Mouse (Mus musculus) erythroblast, adult 5-6 weeks (primary cell): ENCODE data around the gene Mstn. TPM values are rescaled to one million over a fixed set of nuclear protein-coding genes. Genes with fewer than 3 reads are reported as not detected.

Experiments
- ATAC-seq: replicated peaks from 2 replicates; pipeline ENCODE4 v1.8.0; 2016; ENCODE audit warnings: moderate number of reproducible peaks, mild to moderate bottlenecking, moderate TSS enrichment, inconsistent platforms; ENCODE audit not compliant: poor library complexity, low FRiP score, severe bottlenecking
- total RNA-seq, 2 experiments: library from RNA; stranded (forward) in 1 of 2; stranded (reverse) in 1 of 2; fragments of 150-400 nt in 1 of 2; fragments of 200-764, 138-1000 nt in 1 of 2; gene quantifications; 2 replicates each; pipeline versions ENCODE4 v1.2.3 to v1.2.4; 2015 to 2017; ENCODE audit warnings: low replicate concordance in 2 of 2

The Mstn gene
- total RNA-seq, 2 experiments from 2014 or later, result not detected

DNA sequence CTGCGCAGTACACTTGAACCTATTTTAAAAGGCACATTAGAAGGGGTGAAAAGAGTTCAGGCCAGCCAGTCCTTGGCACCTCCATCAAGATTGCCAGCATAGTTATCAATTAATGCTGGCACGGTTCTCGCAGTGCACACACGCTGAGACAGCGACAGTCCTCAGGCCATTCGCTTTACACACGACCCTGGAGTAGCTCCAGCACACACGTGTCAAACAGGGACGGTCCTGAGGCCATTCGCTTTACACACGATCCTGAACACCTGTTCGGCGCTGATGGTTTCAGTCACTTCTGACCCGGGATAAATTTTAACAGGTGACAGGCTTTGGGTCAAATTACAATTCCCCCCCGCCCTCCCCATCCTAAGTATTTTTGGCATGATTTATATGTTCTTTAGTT lies 23.8 kb downstream of the Mstn start:
- no peak for ATAC-seq

- no peak for ATAC-seq
Observed at GRCm38 (mm10) chr1:53085991-53086390, 24.6 kb downstream of the Mstn start.

DNA sequence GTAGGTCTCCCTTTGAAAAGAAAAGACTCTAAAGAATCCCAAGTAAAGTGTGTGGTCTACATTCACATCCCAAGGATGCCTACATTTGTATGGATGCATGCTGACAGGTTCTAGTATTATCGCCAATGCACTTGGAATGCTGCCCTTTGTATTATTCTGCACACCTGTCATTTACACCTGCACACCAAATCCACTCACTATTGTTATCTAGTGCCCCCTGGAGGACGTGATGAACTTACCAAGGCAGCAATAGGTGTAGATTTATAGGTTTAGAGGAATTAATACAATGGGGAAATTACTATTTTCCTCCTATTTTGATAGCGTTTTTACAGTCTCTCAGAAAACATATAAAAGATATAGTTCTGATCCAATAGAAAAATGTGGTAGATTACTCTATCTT lies 31.7 kb downstream of the Mstn start:
- no peak for ATAC-seq

- no peak for ATAC-seq
Observed at GRCm38 (mm10) chr1:53110561-53110960, 49.1 kb downstream of the Mstn start.

Other genes with a start within 250 kb of the Mstn start
- 2.7 and 4.6 TPM in 2 replicates for gene Inpp1, start 244.0 kb upstream of the Mstn start, total RNA-seq (2015; ENCODE audit: low replicate concordance)
- gene Inpp1, start 244.0 kb upstream of the Mstn start, total RNA-seq (2017; ENCODE audit: low replicate concordance), result 5.2 and 6.5 TPM in 2 replicates
- 14.2 and 15.5 TPM in 2 replicates for gene Hibch, start 216.7 kb upstream of the Mstn start, total RNA-seq (2015; ENCODE audit: low replicate concordance)
- 16.9 and 20.4 TPM in 2 replicates for gene Hibch, start 216.7 kb upstream of the Mstn start, total RNA-seq (2017; ENCODE audit: low replicate concordance)
- gene 1700019D03Rik, start 41.5 kb upstream of the Mstn start, total RNA-seq (2015; ENCODE audit: low replicate concordance), result not detected in 2 replicates
- gene 1700019D03Rik, start 41.5 kb upstream of the Mstn start, total RNA-seq (2017; ENCODE audit: low replicate concordance), result 1.2 TPM in 1 of 2 replicates, not detected in the other
- gene 1700019A02Rik, start 126.0 kb downstream of the Mstn start, total RNA-seq (2015; ENCODE audit: low replicate concordance), result not detected in 2 replicates
- gene 1700019A02Rik, start 126.0 kb downstream of the Mstn start, total RNA-seq (2017; ENCODE audit: low replicate concordance), result not detected in 2 replicates
- 1.5 and 12.7 TPM in 2 replicates for gene Pms1, start 235.4 kb downstream of the Mstn start, total RNA-seq (2015; ENCODE audit: low replicate concordance)
- 6.5 and 6.7 TPM in 2 replicates for gene Pms1, start 235.4 kb downstream of the Mstn start, total RNA-seq (2017; ENCODE audit: low replicate concordance)
- gene Ormdl1, start 235.5 kb downstream of the Mstn start, total RNA-seq (2015; ENCODE audit: low replicate concordance), result 9.8 and 17.5 TPM in 2 replicates
- gene Ormdl1, start 235.5 kb downstream of the Mstn start, total RNA-seq (2017; ENCODE audit: low replicate concordance), result 11.1 and 14.9 TPM in 2 replicates
- 4.2 TPM in 1 of 2 replicates, not detected in the other for gene Gm28778, start 235.5 kb downstream of the Mstn start, total RNA-seq (2015; ENCODE audit: low replicate concordance)
- not detected in 2 replicates for gene Gm28778, start 235.5 kb downstream of the Mstn start, total RNA-seq (2017; ENCODE audit: low replicate concordance)